Mouse (Mus musculus) kidney, adult 2 months (tissue): ENCODE data around the gene Jak3. TPM values are rescaled to one million over a fixed set of nuclear protein-coding genes. Genes with fewer than 3 reads are reported as not detected.

Source experiments
- DNase-seq: peaks from one replicate; pipeline ENCODE4 v3.0.0; 2021
- H3K27ac ChIP-seq: fragments of 200-500 bp; 2 replicates; pipeline ENCODE4 v1.5.1; 2012; ENCODE audit warnings: low read depth, low read length, control low read depth, inconsistent platforms; ENCODE audit not compliant: insufficient read depth
- H3K27me3 ChIP-seq: fragments of 200-500 bp; replicated peaks from 2 replicates; pipeline ENCODE4 v1.6.1; 2012; ENCODE audit warnings: mild to moderate bottlenecking, moderate library complexity, low read length, inconsistent platforms; ENCODE audit not compliant: control insufficient read depth, insufficient read depth
- H3K36me3 ChIP-seq: fragments of 200-500 bp; 2 replicates; pipeline ENCODE4 v1.6.1; 2012; ENCODE audit warnings: mild to moderate bottlenecking, moderate library complexity, low read length, inconsistent platforms; ENCODE audit not compliant: control insufficient read depth, insufficient read depth
- H3K4me1 ChIP-seq: fragments of 200-500 bp; 2 replicates; pipeline ENCODE4 v1.6.1; 2011; ENCODE audit warnings: low read length; ENCODE audit not compliant: control insufficient read depth, insufficient read depth
- H3K4me3 ChIP-seq: fragments of 200-500 bp; 2 replicates; pipeline ENCODE4 v1.5.1; 2011; ENCODE audit warnings: mild to moderate bottlenecking, low read depth, low read length, control low read depth; ENCODE audit not compliant: insufficient read depth
- CTCF ChIP-seq: fragments of 200-500 bp; conservative IDR thresholded peaks from 2 replicates; pipeline ENCODE4 v1.5.1; 2011; ENCODE audit warnings: low read depth, mild to moderate bottlenecking, control low read depth, low read length, moderate library complexity, mixed read lengths; ENCODE audit not compliant: insufficient read depth, insufficient read length
- POLR2A ChIP-seq: fragments of 200-500 bp; IDR thresholded peaks from one replicate; pipeline ENCODE4 v1.6.1; 2011; ENCODE audit warnings: low read depth, low read length, control low read depth
- WGBS: fragments of 180-500 bp; shearing (Covaris S2); methylation state at CpG from one replicate; pipeline ENCODE4 v1.1.7; 2018; 5-methylcytosine and 5-hydroxymethylcytosine counted together
- polyA plus RNA-seq: library from polyadenylated mRNA; depleted of rRNA; stranded (reverse); fragments of >200 nt; gene quantifications from 2 replicates; pipeline ENCODE4 v1.2.3, GENCODE M21; 2012

Gene Jak3
- polyA plus RNA-seq, 1 experiment, result 15.1 TPM

- Histone ChIP-seq H3K4me3 (no peak overlapping the region), H3K27me3 (no peaks in the 10 kb centered on the region), H3K36me3 (no peaks in the 10 kb centered on the region), H3K4me1 (no peaks in the 10 kb centered on the region), H3K27ac (no peak overlapping the region)
- 52% methylated on average over 1 of the region's 1 CpGs for WGBS
- DNase-seq, result no peak
- TF ChIP-seq POLR2A (no peak), CTCF (no peak)
Observed at GRCm38 (mm10) chr8:71666855-71667254, 9.2 kb upstream of the Jak3 start.

- Histone ChIP-seq H3K36me3 (no peaks in the 10 kb centered on the region), H3K4me1 (no peaks in the 10 kb centered on the region), H3K27me3 (no peaks in the 10 kb centered on the region), H3K4me3 (no peak overlapping the region), H3K27ac (no peak overlapping the region)
- 73% methylated on average over 5 of the region's 5 CpGs for WGBS
- TF ChIP-seq POLR2A, result no peak
- no peak for TF ChIP-seq CTCF
- DNase-seq, result no peak
Observed at GRCm38 (mm10) chr8:71667256-71667655, 8.8 kb upstream of the Jak3 start.

DNA sequence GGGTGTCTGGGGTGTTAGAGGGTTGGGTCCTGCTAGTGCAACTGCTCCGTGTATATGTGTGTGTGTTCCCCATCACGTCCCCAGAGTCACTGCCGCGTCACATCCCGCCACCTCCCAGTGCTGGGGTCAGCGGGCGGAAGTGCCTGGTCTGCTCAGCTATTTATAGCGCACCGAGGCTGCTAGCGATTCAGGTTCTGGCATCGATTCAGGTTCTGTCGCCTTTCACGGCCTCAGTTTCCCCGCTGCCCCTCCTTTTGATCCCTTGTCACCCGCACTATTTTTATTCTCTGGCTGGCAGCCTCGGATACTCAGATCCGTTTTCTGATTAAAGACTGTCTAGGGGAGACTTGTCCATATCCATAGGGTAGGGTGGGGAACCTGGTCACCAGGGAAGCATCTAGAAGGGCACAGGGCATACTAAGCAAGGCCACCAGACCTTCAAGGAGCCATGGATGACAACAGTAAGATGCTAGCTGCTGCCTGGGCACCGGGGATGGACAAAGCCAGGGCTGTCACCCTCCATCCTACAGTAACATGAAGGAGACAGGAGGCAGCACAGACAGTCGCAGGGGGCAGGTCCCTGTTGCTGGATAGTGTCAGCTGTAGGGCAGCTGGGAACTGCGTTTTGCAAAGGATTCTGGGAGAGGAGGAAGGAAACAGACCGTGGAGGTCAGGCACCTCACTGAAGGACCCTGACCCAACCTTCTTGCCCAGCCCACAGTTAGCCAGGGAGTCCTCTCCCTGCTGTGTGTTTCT, 7.7 kb upstream of the Jak3 start:
- no peaks in the 10 kb centered on the region for H3K4me1 ChIP-seq
- H3K27ac ChIP-seq, result no peak overlapping the region
- no peaks in the 10 kb centered on the region for H3K36me3 ChIP-seq
- no peak for TF ChIP-seq POLR2A
- no peak for TF ChIP-seq CTCF
- WGBS, result 3% methylated on average over 21 of the region's 21 CpGs
- H3K4me3 ChIP-seq, result no peak overlapping the region
- peak; percentile 36 for DNase-seq
- no peaks in the 10 kb centered on the region for H3K27me3 ChIP-seq

DNA sequence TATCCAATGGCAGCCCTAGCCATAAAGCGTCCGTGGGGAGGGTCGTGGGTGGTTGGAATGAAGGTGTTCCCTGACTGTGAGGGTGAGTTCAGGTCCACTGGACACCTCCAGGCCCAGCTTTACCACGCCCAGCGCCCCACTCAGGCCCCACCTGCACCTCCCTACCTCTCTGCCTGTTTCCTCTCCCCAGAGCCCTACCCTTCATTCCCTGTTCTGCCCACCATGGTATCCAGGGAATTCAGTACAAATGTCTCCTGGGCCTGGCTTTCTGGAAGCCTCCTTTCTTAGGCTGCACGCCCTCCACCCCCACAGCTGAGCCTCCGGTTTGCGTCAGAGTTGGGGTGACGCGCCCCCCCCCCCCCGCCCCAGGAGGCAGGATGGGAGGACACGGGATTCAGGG, 5.9 kb upstream of the Jak3 start:
- H3K27me3 ChIP-seq, result no peaks in the 10 kb centered on the region
- H3K36me3 ChIP-seq, result no peaks in the 10 kb centered on the region
- no peak for DNase-seq
- no peak overlapping the region for H3K27ac ChIP-seq
- H3K4me3 ChIP-seq, result no peak overlapping the region
- 18% methylated on average over 12 of the region's 12 CpGs for WGBS
- TF ChIP-seq POLR2A (no peak), CTCF (no peak)
- H3K4me1 ChIP-seq, result no peaks in the 10 kb centered on the region

- no peak overlapping the region for H3K27ac ChIP-seq
- H3K27me3 ChIP-seq, result no peaks in the 10 kb centered on the region
- peak overlapping the region; percentile 70 for H3K4me3 ChIP-seq
- H3K36me3 ChIP-seq, result no peaks in the 10 kb centered on the region
- TF ChIP-seq CTCF (no peak), POLR2A (no peak)
- WGBS, result under 1% methylated on average over 63 of the region's 64 CpGs
- DNase-seq, result peak; percentile 53
- H3K4me1 ChIP-seq, result peaks cover 4% of the 10 kb centered on the region; the same call in 1 of the 2 replicates
Observed at GRCm38 (mm10) chr8:71670621-71671548, 5.2 kb upstream of the Jak3 start.

DNA sequence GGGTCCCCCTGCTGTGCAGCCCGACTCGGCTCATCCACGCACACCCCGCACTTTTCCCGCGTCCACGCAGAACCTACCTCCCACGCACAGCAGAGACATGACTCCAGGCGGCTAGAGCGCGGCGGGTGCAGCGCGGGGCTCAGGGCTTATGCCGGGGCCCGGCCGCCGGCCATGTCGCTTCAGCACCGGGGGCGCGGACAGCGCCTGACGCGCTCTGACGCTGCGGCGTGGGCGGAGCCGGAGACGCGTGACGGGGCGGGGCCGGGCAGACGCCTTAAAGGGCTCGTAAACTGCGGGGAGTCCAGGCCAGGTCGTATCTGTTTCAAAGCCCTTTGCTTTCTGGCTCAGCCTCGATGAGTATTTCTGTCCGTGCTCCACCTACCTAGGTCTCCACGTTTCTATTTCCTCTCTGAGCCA, 4.5 kb upstream of the Jak3 start, which contains the start of gene Unc13a:
Unc13a (minus strand) TSS at position 209 of the 417 bp plus-strand sequence.
- peak; percentile 90 for DNase-seq

More for the DNA sequence above, 4.5 kb upstream of the Jak3 start, which contains the start of gene Unc13a:
- Histone ChIP-seq H3K27ac (peak within 1 kb of the TSS; percentile 48; the same call in 1 of the 2 replicates), H3K4me3 (peak within 1 kb of the TSS; percentile 70), H3K27me3 (no peaks in the 10 kb centered on the region), H3K4me1 (peaks cover 5% of the 10 kb centered on the region; the same call in 1 of the 2 replicates), H3K36me3 (no peaks in the 10 kb centered on the region)
- WGBS, result under 1% methylated on average over 42 of the region's 42 CpGs
- no peak for TF ChIP-seq CTCF
- TF ChIP-seq POLR2A, result no peak
